In genomic region chr12:28872271-28872670, GRCm38 (mm10) we compare ENCODE assay signal across 14 mouse cellular contexts.
DNase-seq lines count a peak whose midpoint lies in the region; ATAC-seq and TF ChIP-seq lines count a peak whose summit lies in the region.
"Had no signal": no experiment of that assay in that cellular context is flagged by ENCODE, and none has a peak within 500 bp of the region (broad histone marks: within the 10 kb centered on the region; RNA-seq: fewer than 3 reads in every experiment).

No protein-coding gene starts in this region.

- intact Hi-C loops in heart, postnatal 25 days (cut with DNase I), result no loop called here
- intact Hi-C loops in left cerebral cortex, postnatal 36 days (cut with DNase I), result loop anchor here (5.0 kb wide), 2 partner anchors 270 to 660 kb away; no protein-coding TSS in a partner anchor

- peaks cover 14% of the 10 kb centered on the region for H3K4me1 ChIP-seq in hindbrain, embryonic 16.5 days (ENCODE audit: control insufficient read depth, insufficient read depth, low read depth, low read length)
- H3K4me1 ChIP-seq in liver, postnatal 0 days (ENCODE audit: insufficient read depth), result no peaks in the 10 kb centered on the region
- H3K4me1 ChIP-seq: limb, embryonic 15.5 days had no signal

- WGBS in hindbrain, embryonic 16.5 days, result 77% methylated on average over 11 of the region's 12 CpGs
- 70% methylated on average over 12 of the region's 12 CpGs for WGBS in liver, postnatal 0 days (ENCODE audit: insufficient replicate concordance)

- no peak overlapping the region for H3K9ac ChIP-seq in hindbrain, embryonic 16.5 days (ENCODE audit: low read depth, low read length)
- H3K9ac ChIP-seq in liver, postnatal 0 days (replicated peaks), result no peak overlapping the region
- H3K9ac ChIP-seq: limb, embryonic 15.5 days had no signal

- H3K9me3 ChIP-seq in hindbrain, embryonic 16.5 days (ENCODE audit: control insufficient read depth, low read length), result no peaks in the 10 kb centered on the region
- H3K9me3 ChIP-seq in liver, postnatal 0 days (ENCODE audit: low read length), result no peaks in the 10 kb centered on the region
- H3K9me3 ChIP-seq: limb, embryonic 15.5 days had no signal

- H3K4me2 ChIP-seq in hindbrain, embryonic 16.5 days (ENCODE audit: low read length), result no peak overlapping the region
- no peak overlapping the region for H3K4me2 ChIP-seq in liver, postnatal 0 days (ENCODE audit: low read depth, low read length)
- H3K4me2 ChIP-seq: limb, embryonic 15.5 days had no signal

- 0 out of 2 replicates have a peak, but pooled peaks cover 2% of the 10 kb centered on the region for H3K36me3 ChIP-seq in hindbrain, embryonic 16.5 days (ENCODE audit: control insufficient read depth, insufficient read depth, low read length)
- no peaks in the 10 kb centered on the region for H3K36me3 ChIP-seq in liver, postnatal 0 days (replicated peaks; ENCODE audit: insufficient read depth, low read length)

- ATAC-seq in hindbrain, embryonic 16.5 days, result no peak
- no peak for ATAC-seq in liver, postnatal 0 days
- ATAC-seq: lung, postnatal 0 days had no signal

- no peak for TF ChIP-seq CTCF in liver, postnatal 0 days (IDR thresholded peaks at IDR 0.05; ENCODE audit: low read depth)

- peak overlapping the region; percentile 59 for H3K27ac ChIP-seq in hindbrain, embryonic 16.5 days (ENCODE audit: low read depth, low read length)
- no peak overlapping the region for H3K27ac ChIP-seq in liver, postnatal 0 days (ENCODE audit: low read depth)
- H3K27ac ChIP-seq: limb, embryonic 15.5 days had no signal

- no peaks in the 10 kb centered on the region for H3K27me3 ChIP-seq in hindbrain, embryonic 16.5 days (replicated peaks; ENCODE audit: control insufficient read depth, insufficient read depth, low read length)
- no peaks in the 10 kb centered on the region for H3K27me3 ChIP-seq in liver, postnatal 0 days (ENCODE audit: insufficient read depth, low read length)
- H3K27me3 ChIP-seq: limb, embryonic 15.5 days had no signal

- peak; percentile 22 for DNase-seq in heart, postnatal 4 days
- DNase-seq in heart, postnatal 25 days (ENCODE audit: low spot score), result no peak
- peak; percentile 47 for DNase-seq in MN1 (ENCODE audit: low spot score)
- peak; percentile 86 to 87 for DNase-seq in left cerebral cortex, postnatal 36 days (ENCODE audit: low spot score in 2 of 2)
- no peak for DNase-seq in adrenal gland, postnatal 14 days
- DNase-seq in adrenal gland, adult 18-20 months (ENCODE audit: low spot score in 2 of 2), result no peak
- DNase-seq in liver, postnatal 0 days, result no peak
- DNase-seq: adrenal gland, adult 2 months; kidney, adult 9 months; thymus, postnatal 14 days had no signal

- H3K4me3 ChIP-seq in hindbrain, embryonic 16.5 days (ENCODE audit: low read length), result no peak overlapping the region
- H3K4me3 ChIP-seq in liver, postnatal 0 days (ENCODE audit: low read depth, low read length), result no peak overlapping the region
- H3K4me3 ChIP-seq: limb, embryonic 15.5 days; myocyte had no signal

- no peak for TF ChIP-seq EP300 in liver, postnatal 0 days (IDR thresholded peaks at IDR 0.05; ENCODE audit: low read depth)

Comparison
In these comparisons a context has a peak if more than half of its experiments do, and no peak if none do; other contexts are left out.
1. DNase-seq: peak in heart, postnatal 4 days (single experiment), MN1 (single experiment) and left cerebral cortex, postnatal 36 days (2 of 2); none in heart, postnatal 25 days (single experiment), adrenal gland, postnatal 14 days (single experiment), adrenal gland, adult 18-20 months (0 of 2) and liver, postnatal 0 days (single experiment).